Mouse (Mus musculus) hindbrain, embryonic 10.5 days (tissue): Measurements from ENCODE around the gene Mmp28. TPM values are rescaled to one million over a fixed set of nuclear protein-coding genes. Genes with fewer than 3 reads are reported as not detected.

Experiments
- DNase-seq: peaks from one replicate; pipeline ENCODE4 v3.0.0-alpha.2; 2017; ENCODE audit warnings: low spot score
- H3K27ac ChIP-seq: fragments of 300-500 bp; sonication (generic); 2 replicates; pipeline ENCODE4 v1.5.1; 2016; ENCODE audit warnings: mild to moderate bottlenecking, moderate library complexity
- H3K27me3 ChIP-seq: fragments of 300-500 bp; sonication (generic); 2 replicates; pipeline ENCODE4 v1.6.1; 2016; ENCODE audit warnings: mild to moderate bottlenecking; ENCODE audit not compliant: poor library complexity, insufficient read depth, severe bottlenecking
- H3K36me3 ChIP-seq: fragments of 300-500 bp; sonication (generic); 2 replicates; pipeline ENCODE4 v1.6.1; 2016; ENCODE audit warnings: mild to moderate bottlenecking, moderate library complexity
- H3K4me1 ChIP-seq: fragments of 300-500 bp; sonication (generic); replicated peaks from 2 replicates; pipeline ENCODE4 v1.6.1; 2016; ENCODE audit warnings: mild to moderate bottlenecking
- H3K4me3 ChIP-seq: fragments of 300-500 bp; sonication (generic); 2 replicates; pipeline ENCODE4 v1.5.1; 2016; ENCODE audit warnings: mild to moderate bottlenecking, moderate library complexity
- H3K9me3 ChIP-seq: fragments of 300-500 bp; sonication (generic); 2 replicates; pipeline ENCODE4 v1.6.1; 2016; ENCODE audit warnings: mild to moderate bottlenecking, moderate library complexity
- WGBS: fragments of 180-500 bp; shearing (Covaris S2); methylation state at CpG from one replicate; pipeline ENCODE4 v1.1.7; 2016; 5-methylcytosine and 5-hydroxymethylcytosine counted together
- polyA plus RNA-seq: library from polyadenylated mRNA; unstranded; fragments of >200 nt; fragmentation: Nextera tagmentation; extraction: Ambion mirVana; gene quantifications from 2 replicates; pipeline ENCODE4 v1.2.1, GENCODE M21; 2016

The Mmp28 gene
- polyA plus RNA-seq, 1 experiment from 2014 or later, result 1.3 TPM

GRCm38 (mm10) chr11:83441235-83441634 is 21.6 kb downstream of the Mmp28 start:
- DNase-seq, result no peak
- no peak overlapping the region; the same call in 1 of the 2 replicates for H3K27ac ChIP-seq
- 27% methylated on average over 7 of the region's 7 CpGs for WGBS
- H3K36me3 ChIP-seq, result no peaks in the 10 kb centered on the region
- H3K9me3 ChIP-seq, result no peaks in the 10 kb centered on the region
- peaks cover 68% of the 10 kb centered on the region for H3K27me3 ChIP-seq
- H3K4me3 ChIP-seq, result peak overlapping the region; percentile 70; the same call in 1 of the 2 replicates
- peaks cover 44% of the 10 kb centered on the region for H3K4me1 ChIP-seq

- no peaks in the 10 kb centered on the region for H3K36me3 ChIP-seq
- no peaks in the 10 kb centered on the region for H3K9me3 ChIP-seq
- H3K27ac ChIP-seq, result peak overlapping the region; percentile 82
- peaks cover 44% of the 10 kb centered on the region for H3K4me1 ChIP-seq
- H3K4me3 ChIP-seq, result peak overlapping the region; percentile 70
- peaks cover 63% of the 10 kb centered on the region for H3K27me3 ChIP-seq
- peak; percentile 90 for DNase-seq
- under 1% methylated on average over 65 of the region's 75 CpGs for whole genome bisulfite sequencing
These were observed 22.5 kb downstream of the Mmp28 start for GRCm38 (mm10) chr11:83440081-83441064.

- H3K36me3 ChIP-seq, result no peaks in the 10 kb centered on the region
- H3K27me3 ChIP-seq, result peaks cover 55% of the 10 kb centered on the region
- DNase-seq, result no peak
- no peaks in the 10 kb centered on the region for H3K9me3 ChIP-seq
- H3K27ac ChIP-seq, result peak overlapping the region; percentile 82
- H3K4me3 ChIP-seq, result peak overlapping the region; percentile 70
- 36% methylated on average over 11 of the region's 11 CpGs for WGBS
- peaks cover 40% of the 10 kb centered on the region for H3K4me1 ChIP-seq
These were observed 23.3 kb downstream of the Mmp28 start for GRCm38 (mm10) chr11:83439426-83440060.

- H3K27ac ChIP-seq, result no peak within 1 kb of the TSS
- WGBS, result 87% methylated on average over 1 of the region's 1 CpGs
- no peaks in the 10 kb centered on the region for H3K9me3 ChIP-seq
- no peak for DNase-seq
- no peak within 1 kb of the TSS for H3K4me3 ChIP-seq
- H3K36me3 ChIP-seq, result no peaks in the 10 kb centered on the region
- H3K4me1 ChIP-seq, result peaks cover 18% of the 10 kb centered on the region; the same call in 1 of the 2 replicates
- peaks cover 33% of the 10 kb centered on the region for H3K27me3 ChIP-seq
These were observed 25.5 kb downstream of the Mmp28 start, which contains the start of gene 1700020L24Rik for GRCm38 (mm10) chr11:83437377-83437776. 1700020L24Rik (plus strand) TSS chr11:83437677.

- peaks cover 30% of the 10 kb centered on the region for H3K27me3 ChIP-seq
- no peak overlapping the region for H3K27ac ChIP-seq
- DNase-seq, result no peak
- no peak overlapping the region for H3K4me3 ChIP-seq
- peaks cover 10% of the 10 kb centered on the region for H3K4me1 ChIP-seq
- WGBS, result 81% methylated on average over 2 of the region's 2 CpGs
- no peaks in the 10 kb centered on the region for H3K36me3 ChIP-seq
- no peaks in the 10 kb centered on the region for H3K9me3 ChIP-seq
These were observed 30.3 kb downstream of the Mmp28 start for GRCm38 (mm10) chr11:83432533-83432932.

- Histone ChIP-seq H3K9me3 (no peaks in the 10 kb centered on the region), H3K4me3 (0 out of 2 replicates have a peak within 1 kb of the TSS, but pooled peaks have one; percentile 11), H3K27me3 (peaks cover 47% of the 10 kb centered on the region), H3K27ac (peak within 1 kb of the TSS; percentile 23; the same call in 1 of the 2 replicates), H3K36me3 (no peaks in the 10 kb centered on the region), H3K4me1 (peaks cover 14% of the 10 kb centered on the region)
- WGBS, result 53% methylated on average over 5 of the region's 5 CpGs
- DNase-seq, result no peak
These were observed 33.5 kb downstream of the Mmp28 start, which contains the start of gene Gas2l2 for GRCm38 (mm10) chr11:83429355-83429754. Gas2l2 (minus strand) TSS chr11:83429455.

GRCm38 (mm10) chr11:83426964-83427363 is 35.9 kb downstream of the Mmp28 start:
- Histone ChIP-seq H3K36me3 (no peaks in the 10 kb centered on the region), H3K9me3 (no peaks in the 10 kb centered on the region), H3K4me3 (peak overlapping the region; percentile 7; the same call in 1 of the 2 replicates), H3K27ac (no peak overlapping the region), H3K27me3 (peaks cover 48% of the 10 kb centered on the region), H3K4me1 (peaks cover 14% of the 10 kb centered on the region)
- no peak for DNase-seq
- WGBS, result 39% methylated on average over 17 of the region's 17 CpGs

GRCm38 (mm10) chr11:83424681-83425080 is 38.2 kb downstream of the Mmp28 start:
- no peaks in the 10 kb centered on the region for H3K36me3 ChIP-seq
- no peak overlapping the region for H3K4me3 ChIP-seq
- WGBS, result 8% methylated on average over 8 of the region's 8 CpGs
- peaks cover 12% of the 10 kb centered on the region for H3K4me1 ChIP-seq
- H3K27ac ChIP-seq, result no peak overlapping the region
- H3K9me3 ChIP-seq, result no peaks in the 10 kb centered on the region
- peak; percentile 80 for DNase-seq
- peaks cover 66% of the 10 kb centered on the region for H3K27me3 ChIP-seq

GRCm38 (mm10) chr11:83421305-83421704 is 41.6 kb downstream of the Mmp28 start:
- Histone ChIP-seq H3K4me3 (no peak overlapping the region), H3K27ac (no peak overlapping the region), H3K36me3 (no peaks in the 10 kb centered on the region), H3K4me1 (peaks cover 13% of the 10 kb centered on the region), H3K9me3 (no peaks in the 10 kb centered on the region), H3K27me3 (peaks cover 64% of the 10 kb centered on the region)
- DNase-seq, result peak; percentile 76
- WGBS, result 4% methylated on average over 9 of the region's 9 CpGs

- WGBS, result 37% methylated on average over 4 of the region's 4 CpGs
- no peaks in the 10 kb centered on the region for H3K36me3 ChIP-seq
- H3K4me1 ChIP-seq, result peaks cover 13% of the 10 kb centered on the region
- no peaks in the 10 kb centered on the region for H3K9me3 ChIP-seq
- H3K27ac ChIP-seq, result no peak overlapping the region
- no peak overlapping the region for H3K4me3 ChIP-seq
- DNase-seq, result peak; percentile 28
- peaks cover 61% of the 10 kb centered on the region for H3K27me3 ChIP-seq
These were observed 42.5 kb downstream of the Mmp28 start for GRCm38 (mm10) chr11:83420338-83420737.

- no peaks in the 10 kb centered on the region for H3K36me3 ChIP-seq
- peak; percentile 25 for DNase-seq
- H3K9me3 ChIP-seq, result no peaks in the 10 kb centered on the region
- peaks cover 61% of the 10 kb centered on the region for H3K27me3 ChIP-seq
- peaks cover 13% of the 10 kb centered on the region for H3K4me1 ChIP-seq
- 7% methylated on average over 38 of the region's 38 CpGs for WGBS
- H3K27ac ChIP-seq, result no peak overlapping the region
- peak overlapping the region; percentile 36 for H3K4me3 ChIP-seq
These were observed 44.3 kb downstream of the Mmp28 start for GRCm38 (mm10) chr11:83418566-83418965.

- Histone ChIP-seq H3K27ac (no peak overlapping the region), H3K27me3 (peaks cover 65% of the 10 kb centered on the region), H3K4me3 (no peak overlapping the region), H3K9me3 (no peaks in the 10 kb centered on the region), H3K4me1 (peaks cover 13% of the 10 kb centered on the region), H3K36me3 (no peaks in the 10 kb centered on the region)
- DNase-seq, result no peak
- 84% methylated on average over 7 of the region's 7 CpGs for WGBS
These were observed 45.2 kb downstream of the Mmp28 start for GRCm38 (mm10) chr11:83417708-83418107.
